Mouse (Mus musculus) v-Abl transformed pro-B cells (cell line): ENCODE results near the gene Adam26b.
"Not testable (repeated sequence)": the region's sequence is repeated elsewhere in the genome, so short reads cannot be mapped to it uniquely, and the experiment has no call there.

Source experiments
- in situ Hi-C, 2 experiments: fragments of 400-800 bp; cut with MboI; formaldehyde crosslinking; loops; one replicate each; pipeline ENCODE4 v1.15.1; 2025; ENCODE audit not compliant: unreplicated experiment in 2 of 2

The Adam26b gene

DNA sequence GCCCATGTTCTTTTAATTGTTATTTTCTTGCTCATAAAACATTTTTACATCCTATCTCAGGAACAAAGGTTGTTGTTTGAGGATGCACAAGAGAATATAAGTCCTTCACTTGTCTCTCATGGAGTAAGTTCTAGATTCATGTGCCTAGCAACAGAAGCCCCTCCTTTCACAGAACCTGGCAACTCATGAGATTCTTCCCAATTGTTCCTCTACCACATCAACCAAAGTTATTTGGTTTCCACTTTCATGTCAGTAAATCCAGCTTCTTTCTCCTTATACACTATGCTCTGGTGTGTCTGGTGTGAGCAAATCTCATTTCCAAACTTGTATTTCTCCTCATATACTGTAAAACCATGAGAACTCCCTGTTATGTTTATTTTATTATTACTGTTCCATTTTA is at the start of gene Adam26b:
Adam26b (minus strand) TSS at position 101 of the 400 bp plus-strand sequence.
- in situ Hi-C loops, result not testable (repeated sequence)

GRCm38 (mm10) chr8:43576607-43577006 is 48.7 kb upstream of the Adam26b start, which contains the start of gene Adam26a:
Adam26a (minus strand) TSS chr8:43576707.
- in situ Hi-C loops, result not testable (repeated sequence)
